Mouse (Mus musculus) left cerebral cortex, postnatal 4 days (tissue): ENCODE data around the gene Olfr606. TPM values are rescaled to one million over a fixed set of nuclear protein-coding genes. Genes with fewer than 3 reads are reported as not detected.
"Not testable (repeated sequence)": the region's sequence is repeated elsewhere in the genome, so short reads cannot be mapped to it uniquely, and the experiment has no call there.

Experiments used
- DNase-seq: peaks from one replicate; pipeline ENCODE4 v3.0.0-alpha.2; 2022
- intact Hi-C: fragments of 180-260 bp; cut with DNase I; formaldehyde crosslinking; loops from one replicate; pipeline ENCODE4 v1.15.1; 2025
- microRNA-seq: library from miRNA; unstranded; fragments of <30 nt; microRNA quantifications from one replicate; pipeline ENCODE4 v1.2.0, GENCODE M21; 2022
- total RNA-seq, 2 experiments: library from RNA; stranded (reverse); gene quantifications; 2 replicates each; pipeline ENCODE4 v1.2.3; 2021

Olfr606 gene
- total RNA-seq, result not detected

DNA sequence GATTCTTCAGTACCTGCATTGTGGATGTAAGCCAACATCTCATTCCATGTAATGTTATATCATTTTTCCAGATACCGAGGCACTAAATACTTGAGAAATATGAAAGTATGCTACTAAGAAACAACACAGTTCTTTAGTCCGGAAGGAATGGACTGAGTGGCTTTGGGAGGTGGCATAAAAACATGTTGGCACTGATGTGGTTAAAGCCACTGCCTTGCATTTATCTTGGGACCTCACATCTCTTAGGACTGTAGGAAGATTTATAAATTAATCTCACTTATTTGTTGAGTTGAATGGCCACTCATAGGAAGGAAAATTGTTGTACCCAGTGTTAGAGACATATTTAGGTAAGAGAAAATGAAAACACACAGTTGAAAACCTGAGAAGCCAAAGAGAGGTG lies at the start of gene Olfr606:
Gene Olfr606, plus strand, starts transcription at position 301 of the 400 bp plus-strand sequence.
- intact Hi-C loops, result no loop called here
- DNase-seq, result no peak

DNA sequence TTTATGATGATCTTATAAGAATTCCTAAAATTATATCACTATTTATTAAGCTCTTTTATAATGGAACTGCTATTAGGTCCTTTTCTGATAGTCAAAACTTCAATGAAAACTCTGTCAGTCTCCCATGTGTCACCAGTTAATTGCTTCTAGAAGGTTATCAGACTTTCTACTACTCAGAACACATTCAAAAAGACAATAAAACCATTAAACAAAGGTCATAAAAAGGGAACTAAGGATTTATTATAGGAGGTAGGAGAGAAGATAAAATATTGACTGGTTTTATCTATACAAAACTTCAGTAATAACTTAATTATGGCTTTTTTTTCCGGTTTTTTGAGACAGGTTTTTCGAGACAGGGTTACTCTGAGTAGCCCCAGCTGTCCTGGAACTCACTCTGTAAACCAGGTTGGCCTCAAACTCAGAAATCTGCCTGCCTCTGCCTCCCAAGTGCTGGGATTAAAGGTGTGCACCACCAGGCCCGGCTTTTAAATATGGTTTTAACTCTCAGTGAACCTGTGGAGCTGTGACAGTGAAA lies 42.3 kb upstream of the Olfr606 start:
- DNase-seq, intact Hi-C loops: not testable (repeated sequence)

DNA sequence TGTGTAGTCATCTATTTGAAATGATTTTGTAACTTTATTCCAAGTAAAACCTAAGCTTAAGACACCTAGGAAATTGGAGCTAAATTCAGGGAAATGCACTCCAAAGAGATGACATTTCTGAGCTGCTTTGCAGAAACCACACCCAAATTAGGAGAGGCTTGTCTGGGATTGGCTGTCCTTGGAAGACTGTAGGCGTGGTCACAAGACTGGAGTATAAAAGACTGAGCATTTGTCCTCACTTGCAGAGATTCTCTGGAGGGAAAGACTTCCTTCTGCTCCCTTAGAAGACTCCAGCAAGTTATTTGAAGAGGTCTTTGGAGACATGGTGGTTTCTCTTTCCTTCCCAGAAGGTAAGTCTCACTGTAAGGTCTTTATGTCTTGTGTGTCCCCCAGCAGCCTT lies 34.1 kb upstream of the Olfr606 start, which contains the start of gene Usp17lc:
Gene Usp17lc, plus strand, starts transcription at position 301 of the 400 bp plus-strand sequence.
- intact Hi-C loops, DNase-seq: not testable (repeated sequence)

DNA sequence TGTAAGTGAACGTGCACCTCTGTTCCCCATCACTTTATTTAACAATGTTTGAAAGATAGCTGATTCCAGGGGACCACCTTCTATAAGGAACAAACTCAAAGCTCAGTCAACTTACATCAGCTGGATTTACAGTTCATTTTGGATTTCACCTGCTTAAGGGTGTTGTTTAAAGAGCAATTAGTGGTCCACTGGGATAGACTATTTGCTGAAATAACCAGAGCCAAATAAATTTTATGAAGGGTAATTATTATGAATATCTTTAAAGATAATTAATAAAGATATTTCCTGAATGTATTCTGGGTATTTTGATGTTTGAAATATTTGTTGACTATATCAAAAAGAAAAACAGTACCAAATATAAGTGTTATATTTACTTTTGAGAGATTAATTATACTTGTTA lies 3.5 kb upstream of the Olfr606 start, which contains the start of gene Olfr605:
Gene Olfr605, minus strand, starts transcription at position 101 of the 400 bp plus-strand sequence.
- intact Hi-C loops, result no loop called here
- DNase-seq, result no peak

DNA sequence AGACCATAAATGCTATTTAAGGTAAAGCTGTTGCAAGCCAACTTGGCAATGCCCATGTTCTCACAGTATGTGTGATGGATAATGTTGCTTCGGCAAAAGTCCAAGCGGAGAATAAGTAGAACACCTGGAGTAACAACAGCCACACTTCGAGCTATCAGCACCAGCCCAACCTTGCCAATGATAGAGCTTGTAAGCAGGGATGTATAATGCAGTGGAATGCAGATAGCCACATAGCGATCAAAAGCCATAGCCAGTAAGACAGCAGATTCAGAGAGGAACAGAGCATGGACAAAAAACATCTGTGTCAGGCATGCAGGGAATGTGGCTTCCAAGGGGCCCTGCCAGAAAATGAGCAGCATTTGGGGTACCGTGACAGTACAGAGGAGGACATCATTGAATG lies 11.7 kb downstream of the Olfr606 start:
- intact Hi-C loops, result no loop called here
- no peak for DNase-seq

DNA sequence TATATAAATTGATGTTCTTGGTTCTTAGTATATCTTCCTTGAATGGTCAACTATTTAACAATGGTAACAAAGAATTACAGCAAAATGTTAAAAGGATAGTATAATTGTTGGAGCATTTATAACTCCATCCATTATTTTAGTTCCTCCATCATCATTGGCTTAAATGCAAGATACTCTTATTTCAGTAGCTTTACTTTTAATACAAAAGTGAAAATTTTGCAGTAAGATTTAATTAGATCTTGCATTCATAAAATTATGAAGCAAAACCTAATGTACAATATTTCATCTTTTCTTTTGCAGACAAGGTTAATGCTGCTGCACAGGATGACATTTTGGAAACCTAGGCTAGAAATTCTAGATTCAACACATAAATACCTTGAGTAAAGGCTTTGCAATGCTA lies 20.7 kb downstream of the Olfr606 start, which contains the start of gene Olfr608:
Gene Olfr608, plus strand, starts transcription at position 301 of the 400 bp plus-strand sequence.
- intact Hi-C loops, result no loop called here
- no peak for DNase-seq

DNA sequence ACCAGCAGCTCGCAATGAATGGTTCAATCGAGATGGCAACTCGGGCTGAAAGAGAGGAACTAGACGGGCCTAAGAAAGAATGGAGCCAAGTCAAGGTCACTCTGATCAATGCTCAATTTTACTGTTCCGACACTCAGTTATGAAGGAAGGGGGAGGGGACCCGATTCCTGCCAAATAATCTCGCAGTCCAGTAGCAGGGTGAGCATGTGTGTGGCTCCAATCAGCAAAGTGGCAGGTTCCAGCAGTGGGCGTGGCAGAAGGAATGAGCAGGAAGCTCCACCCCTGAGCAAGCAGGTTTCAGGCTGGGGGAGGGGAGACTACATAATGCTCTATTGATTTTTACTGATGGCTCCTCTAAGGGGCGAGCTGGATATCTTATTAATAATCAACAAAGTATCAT lies 28.3 kb downstream of the Olfr606 start:
- DNase-seq, intact Hi-C loops: not testable (repeated sequence)

DNA sequence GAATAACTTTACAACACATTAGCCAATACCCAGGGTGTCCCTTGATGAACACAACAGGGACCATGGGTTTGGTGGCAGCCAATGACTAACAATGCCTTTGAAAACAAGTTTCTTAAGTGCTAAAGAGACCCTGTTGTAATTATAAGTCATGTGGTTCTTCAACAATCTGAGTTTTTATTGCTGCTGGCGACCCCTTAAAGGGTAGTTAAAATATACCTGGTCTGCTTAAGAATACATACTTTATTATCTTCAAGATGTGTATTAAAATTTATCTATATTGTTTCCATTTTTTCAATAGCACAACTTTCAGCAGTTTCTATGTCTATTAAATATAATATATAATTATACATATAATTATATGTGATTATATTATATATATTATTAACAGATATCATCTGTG lies 49.1 kb downstream of the Olfr606 start, which contains the start of gene Olfr609:
Gene Olfr609, minus strand, starts transcription at position 101 of the 400 bp plus-strand sequence.
- DNase-seq, result no peak
- intact Hi-C loops, result no loop called here

Small RNAs within 50 kb of the gene (microRNA-seq; reads per million reads assigned to microRNA genes)
- not detected for gene Gm25774

Other genes starting within 250 kb of the Olfr606 start
- not detected for gene Olfr593, start 237.2 kb upstream of the Olfr606 start, total RNA-seq
- not detected for gene Olfr594, start 232.1 kb upstream of the Olfr606 start, total RNA-seq
- not detected for gene Usp17ld, start 196.5 kb upstream of the Olfr606 start, total RNA-seq
- gene Olfr596, start 143.4 kb upstream of the Olfr606 start, total RNA-seq, result not detected
- not detected for gene Olfr597, start 132.7 kb upstream of the Olfr606 start, total RNA-seq
- not detected for gene Olfr598, start 125.5 kb upstream of the Olfr606 start, total RNA-seq
- gene Olfr599, start 113.1 kb upstream of the Olfr606 start, total RNA-seq, result not detected
- not detected for gene Olfr600, start 99.4 kb upstream of the Olfr606 start, total RNA-seq
- gene Olfr601, start 86.4 kb upstream of the Olfr606 start, total RNA-seq, result not detected
- not detected for gene Olfr603, start 62.9 kb upstream of the Olfr606 start, total RNA-seq
- gene Usp17lc, start 34.0 kb upstream of the Olfr606 start, total RNA-seq, result not detected
- not detected for gene Olfr605, start 3.6 kb upstream of the Olfr606 start, total RNA-seq
- not detected for gene Olfr607, start 15.1 kb downstream of the Olfr606 start, total RNA-seq
- gene Olfr608, start 20.8 kb downstream of the Olfr606 start, total RNA-seq, result not detected
- gene Olfr609, start 49.0 kb downstream of the Olfr606 start, total RNA-seq, result not detected
- gene Olfr610, start 63.1 kb downstream of the Olfr606 start, total RNA-seq, result not detected
- gene Olfr611, start 71.8 kb downstream of the Olfr606 start, total RNA-seq, result not detected
- not detected for gene Olfr612, start 93.7 kb downstream of the Olfr606 start, total RNA-seq
- not detected for gene Olfr613, start 99.0 kb downstream of the Olfr606 start, total RNA-seq
- gene Olfr615, start 107.0 kb downstream of the Olfr606 start, total RNA-seq, result not detected
- not detected for gene Olfr616, start 120.1 kb downstream of the Olfr606 start, total RNA-seq
- gene Olfr617, start 124.0 kb downstream of the Olfr606 start, total RNA-seq, result not detected
- gene Olfr618, start 141.1 kb downstream of the Olfr606 start, total RNA-seq, result not detected
- gene Olfr619, start 151.5 kb downstream of the Olfr606 start, total RNA-seq, result not detected
- gene Olfr620, start 163.5 kb downstream of the Olfr606 start, total RNA-seq, result not detected
- gene Olfr622, start 193.7 kb downstream of the Olfr606 start, total RNA-seq, result not detected
- not detected for gene Olfr623, start 214.7 kb downstream of the Olfr606 start, total RNA-seq
- gene Olfr624, start 222.1 kb downstream of the Olfr606 start, total RNA-seq, result under 1 TPM in 1 of 2 experiments, not detected in 1; 0.08 TPM
- gene Olfr625-ps1, start 233.7 kb downstream of the Olfr606 start, total RNA-seq, result not detected